Mouse (Mus musculus) neutrophil, adult 65 days (primary cell): ENCODE results near the gene Nkpd1. TPM values are rescaled to one million over a fixed set of nuclear protein-coding genes. Genes with fewer than 3 reads are reported as not detected.

Experiments
- total RNA-seq: library from RNA; stranded (reverse); gene quantifications from 2 replicates; pipeline ENCODE4 v1.2.4, GENCODE M21; 2023

Nkpd1 gene
- total RNA-seq = not detected in 2 replicates

DNA sequence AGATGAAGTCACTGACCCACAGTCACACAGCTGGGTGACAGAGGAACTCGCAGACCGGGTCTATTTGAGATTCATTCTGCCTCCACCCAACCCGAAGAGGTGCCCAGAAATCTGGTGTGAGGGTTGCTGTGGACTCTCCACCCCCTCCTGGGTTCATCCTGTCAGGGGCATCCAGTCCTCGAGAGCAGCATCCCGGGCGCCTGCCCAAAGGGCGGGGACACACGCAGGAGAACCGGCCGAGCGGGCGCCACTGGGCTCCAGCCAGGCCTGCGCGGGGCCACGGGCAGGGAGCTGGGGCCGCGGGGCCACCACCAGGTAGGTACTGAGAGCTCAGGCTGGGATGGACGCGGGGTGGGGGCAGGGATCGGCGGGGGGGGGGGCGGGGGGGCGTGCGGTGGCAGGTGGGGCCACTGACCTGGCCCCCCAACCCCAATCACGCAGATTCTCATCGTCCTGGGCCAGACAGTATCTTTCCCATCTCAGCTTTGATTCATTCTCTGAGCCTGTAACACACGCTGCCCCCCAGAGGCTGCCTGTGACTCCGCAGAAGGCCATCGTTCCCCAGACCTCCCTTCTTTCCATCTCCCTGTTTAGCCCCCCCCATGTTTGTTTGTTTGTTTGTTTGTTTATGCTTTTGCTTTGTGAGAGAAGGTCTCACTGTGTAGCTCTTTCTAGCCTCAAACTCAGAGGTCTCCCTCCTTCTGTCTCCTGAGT is at the start of gene Nkpd1:
Nkpd1 (plus strand) TSS at position 187 of the 714 bp plus-strand sequence.

DNA sequence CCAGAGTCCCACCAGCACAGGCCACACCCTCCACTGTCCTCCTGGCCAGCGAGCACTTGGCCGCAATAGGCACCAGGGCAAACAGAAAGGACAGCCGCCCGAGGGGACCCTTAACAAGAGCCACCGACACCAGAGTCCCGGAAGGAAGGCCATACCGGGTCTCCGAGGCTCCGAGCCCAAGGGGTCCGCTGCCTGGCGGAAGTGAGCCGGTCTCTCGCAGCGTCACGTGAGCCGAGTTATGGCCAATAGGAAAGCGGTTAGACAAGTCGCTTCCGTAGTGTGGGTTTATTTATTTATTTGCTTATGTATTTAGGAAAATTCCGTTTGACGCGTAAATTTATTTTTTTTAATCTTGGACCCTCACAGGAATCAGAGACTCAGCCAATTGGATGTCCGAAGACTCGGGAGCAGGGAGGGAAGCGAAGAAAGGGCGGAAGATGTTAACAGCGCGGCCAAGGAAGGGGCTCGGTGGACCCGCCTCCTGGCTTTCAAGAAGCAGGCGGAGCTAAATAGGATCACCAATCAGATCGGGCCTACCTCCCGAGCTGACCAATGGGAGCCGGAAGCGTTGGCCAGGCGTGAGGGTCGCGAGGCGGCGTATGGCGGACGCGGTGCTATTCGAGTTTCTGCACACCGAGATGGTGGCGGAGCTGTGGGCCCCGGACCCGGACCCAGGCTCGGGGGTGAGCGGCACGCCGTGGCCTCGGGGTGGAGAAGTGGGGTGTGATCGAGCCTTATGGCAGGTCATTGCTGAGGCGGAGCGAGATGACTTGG is 9.3 kb upstream of the Nkpd1 start, which contains the start of the genes Bloc1s3 and Trappc6a:
Bloc1s3 (minus strand) TSS at position 218 of the 774 bp plus-strand sequence.
Trappc6a (plus strand) TSS at position 246 of the 774 bp plus-strand sequence.

DNA sequence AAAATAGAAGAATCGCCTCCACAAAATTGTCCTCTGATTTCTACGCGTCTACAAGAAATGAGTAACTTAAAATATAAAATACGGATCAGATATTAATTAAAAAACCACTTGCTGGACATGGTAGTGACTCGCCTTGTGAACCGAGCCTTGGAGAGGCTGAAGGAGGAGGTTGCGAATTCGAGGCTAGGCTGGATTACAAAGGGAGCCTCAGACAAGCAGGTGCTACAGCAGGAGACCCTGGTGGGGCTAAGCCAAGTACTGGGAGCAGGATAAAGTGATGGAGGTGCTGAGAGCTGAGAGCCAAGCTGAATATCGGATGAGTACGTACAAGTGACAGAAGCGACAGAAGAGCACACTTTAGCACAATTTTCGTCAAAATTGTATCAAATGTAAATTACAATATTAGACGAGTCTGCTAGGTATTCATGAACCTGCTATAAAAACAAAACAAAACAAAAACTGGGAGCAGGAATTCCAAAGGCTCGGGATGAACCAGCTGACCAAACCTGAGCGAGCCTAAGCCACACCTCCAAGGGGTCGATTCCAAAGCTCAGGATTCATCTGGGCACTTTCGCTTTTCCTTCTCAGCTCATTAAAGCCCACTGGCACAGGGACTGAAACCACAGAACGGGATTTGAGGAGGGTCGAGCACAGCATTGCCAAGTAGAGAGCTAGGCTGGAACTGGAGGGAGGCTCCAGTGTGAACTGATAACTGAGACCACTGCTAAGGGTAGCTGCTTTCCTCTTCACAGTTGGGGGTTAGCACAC is 45.2 kb downstream of the Nkpd1 start, which contains the start of gene Ppp1r37:
Ppp1r37 (minus strand) TSS at position 434 of the 768 bp plus-strand sequence.

Other genes starting within 250 kb of the Nkpd1 start
- 743 and 770 TPM in 2 replicates for gene Vasp, start 246.0 kb upstream of the Nkpd1 start, total RNA-seq
- gene Ppm1n, start 237.8 kb upstream of the Nkpd1 start, total RNA-seq = 1.2 TPM in 2 replicates
- gene Rtn2, start 235.2 kb upstream of the Nkpd1 start, total RNA-seq = not detected in 2 replicates
- gene Fosb, start 207.8 kb upstream of the Nkpd1 start, total RNA-seq = 1,152 and 1,682 TPM in 2 replicates
- 17.8 and 28.2 TPM in 2 replicates for gene Ercc1, start 173.1 kb upstream of the Nkpd1 start, total RNA-seq
- gene Cd3eap, start 158.4 kb upstream of the Nkpd1 start, total RNA-seq = 5.3 TPM in 2 replicates
- gene Ppp1r13l, start 158.1 kb upstream of the Nkpd1 start, total RNA-seq = 3.0 and 3.8 TPM in 2 replicates
- 15.4 and 19.1 TPM in 2 replicates for gene Ercc2, start 135.8 kb upstream of the Nkpd1 start, total RNA-seq
- 0.27 TPM in 1 of 2 replicates, not detected in the other for gene Klc3, start 113.7 kb upstream of the Nkpd1 start, total RNA-seq
- gene Ckm, start 113.1 kb upstream of the Nkpd1 start, total RNA-seq = 0.86 and 2.3 TPM in 2 replicates
- gene Mark4, start 59.0 kb upstream of the Nkpd1 start, total RNA-seq = 29.7 and 32.2 TPM in 2 replicates
- gene Exoc3l2, start 54.5 kb upstream of the Nkpd1 start, total RNA-seq = 0.59 and 0.60 TPM in 2 replicates
- 9.0 and 9.5 TPM in 2 replicates for gene Bloc1s3, start 9.5 kb upstream of the Nkpd1 start, total RNA-seq
- gene Trappc6a, start 9.4 kb upstream of the Nkpd1 start, total RNA-seq = 16.0 and 21.7 TPM in 2 replicates
- 36.2 and 46.8 TPM in 2 replicates for gene Ppp1r37, start 45.2 kb downstream of the Nkpd1 start, total RNA-seq
- gene Zfp296, start 59.4 kb downstream of the Nkpd1 start, total RNA-seq = 2.4 and 2.6 TPM in 2 replicates
- 43.7 and 47.4 TPM in 2 replicates for gene Gemin7, start 59.8 kb downstream of the Nkpd1 start, total RNA-seq
- 42.9 and 53.0 TPM in 2 replicates for gene Clasrp, start 86.6 kb downstream of the Nkpd1 start, total RNA-seq
- gene Relb, start 111.6 kb downstream of the Nkpd1 start, total RNA-seq = 36.5 and 42.9 TPM in 2 replicates
- 48.4 and 60.5 TPM in 2 replicates for gene Clptm1, start 147.2 kb downstream of the Nkpd1 start, total RNA-seq
- 25.3 and 48.0 TPM in 2 replicates for gene Apoc2, start 160.1 kb downstream of the Nkpd1 start, total RNA-seq
- not detected in 2 replicates for gene Gm44805, start 163.6 kb downstream of the Nkpd1 start, total RNA-seq
- not detected in 2 replicates for gene Apoc4, start 163.6 kb downstream of the Nkpd1 start, total RNA-seq
- 2.2 TPM in 1 of 2 replicates, not detected in the other for gene Apoc1, start 174.8 kb downstream of the Nkpd1 start, total RNA-seq
- gene Apoe, start 181.3 kb downstream of the Nkpd1 start, total RNA-seq = 21.5 and 32.6 TPM in 2 replicates
- 20.8 and 22.1 TPM in 2 replicates for gene Tomm40, start 197.6 kb downstream of the Nkpd1 start, total RNA-seq
- 0.38 TPM in 1 of 2 replicates, not detected in the other for gene Nectin2, start 232.6 kb downstream of the Nkpd1 start, total RNA-seq